Mouse (Mus musculus): Measurements from ENCODE around the gene Gjd3. TPM values are rescaled to one million over a fixed set of nuclear protein-coding genes. Genes with fewer than 3 reads are reported as not detected.

Gene Gjd3
- total and polyA plus RNA-seq, 3 experiments, result not detected

GRCm38 (mm10) chr11:98954373-98954772 lies 28.4 kb downstream of the Gjd3 start:
- Histone ChIP-seq H3K4me3 (ENCODE audit: control insufficient read depth in 1 of 2, insufficient read depth in 1 of 2, low read depth in 2 of 2, low read length in 2 of 2) (no peak overlapping the region), H3K79me2 (ENCODE audit: control insufficient read depth, insufficient read depth, low read length, poor library complexity) (0 out of 2 replicates have a peak, but pooled peaks cover 2% of the 10 kb centered on the region), H3K27me3 (ENCODE audit: control insufficient read depth in 1 of 2, insufficient read depth in 2 of 2, low read length in 2 of 2) (no peaks in the 10 kb centered on the region), H3K27ac (ENCODE audit: control insufficient read depth, low read depth, low read length) (no peak overlapping the region), H3K4me1 (ENCODE audit: control insufficient read depth in 1 of 2, insufficient read depth in 2 of 2, low read length in 2 of 2) (peaks cover 20 to 40% of the 10 kb centered on the region in 2 experiments), H3K9ac (ENCODE audit: control insufficient read depth, low read depth, low read length, poor library complexity, severe bottlenecking) (no peak overlapping the region), H3K9me3 (replicated peaks; ENCODE audit: insufficient read depth, low read length) (no peaks in the 10 kb centered on the region), H3K36me3 (ENCODE audit: control insufficient read depth in 1 of 2, insufficient read depth in 2 of 2, low read length in 2 of 2) (peaks cover 0 to 38% of the 10 kb centered on the region in 2 experiments; a peak in 2 of 4 replicates)
- no peak for TF ChIP-seq NRF1 (IDR thresholded peaks at IDR 0.05; ENCODE audit: insufficient read depth, low read depth, low read length, poor library complexity, severe bottlenecking)
- peak; percentile 52 to 94 (median 77) for TF ChIP-seq CTCF (IDR thresholded peaks at IDR 0.05 in 2 of 3, conservative IDR thresholded peaks at IDR 0.05 in 1 of 3; ENCODE audit: control insufficient read depth in 1 of 3, insufficient read depth in 1 of 3, low read depth in 2 of 3, low read length in 3 of 3, poor library complexity in 1 of 3, severe bottlenecking in 1 of 3)
- no peak for TF ChIP-seq JUND (IDR thresholded peaks at IDR 0.05; ENCODE audit: low read depth, low read length)
- no peak for TF ChIP-seq MXI1 (IDR thresholded peaks at IDR 0.05; ENCODE audit: low read depth, low read length)
- peak; percentile 44 for TF ChIP-seq SMC3 (IDR thresholded peaks at IDR 0.05; ENCODE audit: low read depth, low read length)
- no peak for TF ChIP-seq MYB (IDR thresholded peaks at IDR 0.05; ENCODE audit: low read depth, low read length)
- no peak for TF ChIP-seq USF1 (IDR thresholded peaks at IDR 0.05; ENCODE audit: low read depth, low read length)
- TF ChIP-seq SIN3A (IDR thresholded peaks at IDR 0.05; ENCODE audit: low read length), result peak; percentile 45; the same call in 1 of the 2 replicates
- no peak for TF ChIP-seq ZMIZ1 (IDR thresholded peaks at IDR 0.05; ENCODE audit: low read depth, low read length)
- peak; percentile 90 for TF ChIP-seq MAZ (IDR thresholded peaks at IDR 0.05; ENCODE audit: low read depth, low read length)
- TF ChIP-seq KAT2A (conservative IDR thresholded peaks at IDR 0.05; ENCODE audit: low read depth, low read length), result no peak
- TF ChIP-seq RAD21 (IDR thresholded peaks at IDR 0.05; ENCODE audit: low read depth, low read length), result 0 out of 2 replicates have a peak, but pooled peaks have one; percentile 5
- no peak for TF ChIP-seq CHD2 (IDR thresholded peaks at IDR 0.05; ENCODE audit: low read length)
- TF ChIP-seq NELFE (IDR thresholded peaks at IDR 0.05; ENCODE audit: low read depth, low read length), result no peak
- TF ChIP-seq ZNF384 (IDR thresholded peaks at IDR 0.05; ENCODE audit: low read depth, low read length), result no peak
- TF ChIP-seq ZKSCAN1 (IDR thresholded peaks at IDR 0.05; ENCODE audit: low read depth, low read length), result no peak
- TF ChIP-seq ELF1 (IDR thresholded peaks at IDR 0.05; ENCODE audit: low read depth, low read length), result no peak
- no peak for TF ChIP-seq UBTF (IDR thresholded peaks at IDR 0.05; ENCODE audit: borderline replicate concordance, insufficient read depth, low read depth, low read length)
- no peak for TF ChIP-seq MAFK (IDR thresholded peaks at IDR 0.05; ENCODE audit: borderline replicate concordance, low read depth, low read length)
- peak; percentile 64 for DNase-seq (ENCODE audit: low read depth, low spot score)

GRCm38 (mm10) chr11:98953835-98954320 lies 28.9 kb downstream of the Gjd3 start:
- Histone ChIP-seq H3K27me3 (ENCODE audit: control insufficient read depth in 1 of 2, insufficient read depth in 2 of 2, low read length in 2 of 2) (no peaks in the 10 kb centered on the region), H3K4me1 (ENCODE audit: control insufficient read depth in 1 of 2, insufficient read depth in 2 of 2, low read length in 2 of 2) (peaks cover 22 to 42% of the 10 kb centered on the region in 2 experiments), H3K9me3 (replicated peaks; ENCODE audit: insufficient read depth, low read length) (no peaks in the 10 kb centered on the region), H3K4me3 (ENCODE audit: control insufficient read depth in 1 of 2, insufficient read depth in 1 of 2, low read depth in 2 of 2, low read length in 2 of 2) (no peak overlapping the region), H3K27ac (ENCODE audit: control insufficient read depth, low read depth, low read length) (no peak overlapping the region), H3K36me3 (ENCODE audit: control insufficient read depth in 1 of 2, insufficient read depth in 2 of 2, low read length in 2 of 2) (peaks cover 0 to 38% of the 10 kb centered on the region in 2 experiments; a peak in 2 of 4 replicates), H3K9ac (ENCODE audit: control insufficient read depth, low read depth, low read length, poor library complexity, severe bottlenecking) (no peak overlapping the region), H3K79me2 (ENCODE audit: control insufficient read depth, insufficient read depth, low read length, poor library complexity) (0 out of 2 replicates have a peak, but pooled peaks cover 2% of the 10 kb centered on the region)
- TF ChIP-seq MXI1 (IDR thresholded peaks at IDR 0.05; ENCODE audit: low read depth, low read length), result 0 out of 2 replicates have a peak, but pooled peaks have one; percentile 11
- no peak for TF ChIP-seq EP300 (IDR thresholded peaks at IDR 0.05; ENCODE audit: low read depth in 1 of 2, low read length in 2 of 2)
- DNase-seq (ENCODE audit: low read depth, low spot score), result no peak

All from MEL (cell line).